Mouse (Mus musculus) adrenal gland, postnatal 4 days (tissue): ENCODE measurements around the gene Adrb1. TPM values are rescaled to one million over a fixed set of nuclear protein-coding genes. Genes with fewer than 3 reads are reported as not detected.
"Not testable (repeated sequence)": the region's sequence is repeated elsewhere in the genome, so short reads cannot be mapped to it uniquely, and the experiment has no call there.

ENCODE experiments used
- DNase-seq, 2 experiments: peaks; one replicate each; pipeline ENCODE4 v3.0.0; 2021 to 2022; ENCODE audit warnings: low spot score in 2 of 2, mixed read lengths in 2 of 2
- total RNA-seq, 2 experiments: library from RNA; stranded (reverse); gene quantifications; 2 replicates each; pipeline ENCODE4 v1.2.3; 2021

Gene Adrb1
- total RNA-seq, 2 experiments from 2014 or later = 2.8 to 2.9 TPM

GRCm38 (mm10) chr19:56747878-56748277, 25.9 kb downstream of the Adrb1 start:
- DNase-seq = no peak

- DNase-seq = no peak
These were observed 27.3 kb downstream of the Adrb1 start for GRCm38 (mm10) chr19:56749343-56749742.

GRCm38 (mm10) chr19:56750709-56751108, 28.7 kb downstream of the Adrb1 start:
- DNase-seq = no peak

- not testable (repeated sequence) for DNase-seq
These were observed 32.5 kb downstream of the Adrb1 start for GRCm38 (mm10) chr19:56754456-56754855.

GRCm38 (mm10) chr19:56756412-56756811, 34.4 kb downstream of the Adrb1 start:
- DNase-seq = no peak

GRCm38 (mm10) chr19:56758311-56758710, 36.3 kb downstream of the Adrb1 start:
- DNase-seq = no peak

GRCm38 (mm10) chr19:56759740-56760139, 37.7 kb downstream of the Adrb1 start:
- DNase-seq = no peak

- peak in 1 of 2 experiments; percentile 37 for DNase-seq
These were observed 38.4 kb downstream of the Adrb1 start for GRCm38 (mm10) chr19:56760306-56760940.

- no peak for DNase-seq
These were observed 39.1 kb downstream of the Adrb1 start for GRCm38 (mm10) chr19:56761096-56761495.

- DNase-seq = no peak
These were observed 39.7 kb downstream of the Adrb1 start for GRCm38 (mm10) chr19:56761727-56762126.

GRCm38 (mm10) chr19:56762686-56763085, 40.7 kb downstream of the Adrb1 start:
- DNase-seq = no peak

- no peak for DNase-seq
These were observed 47.0 kb downstream of the Adrb1 start for GRCm38 (mm10) chr19:56769024-56769423.

- DNase-seq = no peak
These were observed 50.2 kb downstream of the Adrb1 start for GRCm38 (mm10) chr19:56772158-56772557.

- DNase-seq = no peak
These were observed 51.5 kb downstream of the Adrb1 start for GRCm38 (mm10) chr19:56773393-56773971.

GRCm38 (mm10) chr19:56774408-56774962, 52.5 kb downstream of the Adrb1 start:
- DNase-seq = no peak

- DNase-seq = no peak
These were observed 53.2 kb downstream of the Adrb1 start for GRCm38 (mm10) chr19:56774971-56775892.

- no peak for DNase-seq
These were observed 54.1 kb downstream of the Adrb1 start for GRCm38 (mm10) chr19:56775893-56776718.

- DNase-seq = no peak
These were observed 54.9 kb downstream of the Adrb1 start for GRCm38 (mm10) chr19:56776719-56777382.

GRCm38 (mm10) chr19:56778532-56778931, 56.5 kb downstream of the Adrb1 start:
- not testable (repeated sequence) for DNase-seq
